8 mouse cellular contexts compared by ENCODE assay signal in genomic region chr11:102338561-102338960, GRCm38 (mm10). TPM values are rescaled to one million over a fixed set of nuclear protein-coding genes. Genes with fewer than 3 reads are reported as not detected.
DNase-seq lines count a peak whose midpoint lies in the region; ATAC-seq lines count a peak whose summit lies in the region.
"Had no signal": no experiment of that assay in that cellular context is flagged by ENCODE, and none has a peak within 500 bp of the region (broad histone marks: within the 10 kb centered on the region; RNA-seq: fewer than 3 reads in every experiment).

No protein-coding gene starts in this region.

- peaks cover 6% of the 10 kb centered on the region; the same call in 1 of the 2 replicates for H3K4me1 ChIP-seq in neural tube, embryonic 15.5 days
- H3K4me1 ChIP-seq in brown adipose tissue, adult 24 weeks (ENCODE audit: control insufficient read depth, insufficient read depth, insufficient read length, low read length), result peaks cover 12% of the 10 kb centered on the region
- H3K4me1 ChIP-seq: limb, embryonic 12.5 days had no signal

- no peaks in the 10 kb centered on the region for H3K9me3 ChIP-seq in neural tube, embryonic 15.5 days (replicated peaks)
- H3K9me3 ChIP-seq: limb, embryonic 12.5 days had no signal

- no peak overlapping the region for H3K4me3 ChIP-seq in neural tube, embryonic 15.5 days (replicated peaks)
- no peak overlapping the region for H3K4me3 ChIP-seq in brown adipose tissue, adult 24 weeks (ENCODE audit: insufficient read depth, low read depth, low read length)
- H3K4me3 ChIP-seq: limb, embryonic 12.5 days had no signal

- H3K36me3 ChIP-seq in neural tube, embryonic 15.5 days, result no peaks in the 10 kb centered on the region
- H3K36me3 ChIP-seq: limb, embryonic 12.5 days had no signal

- WGBS in neural tube, embryonic 15.5 days, result 24% methylated on average over 3 of the region's 3 CpGs

- ATAC-seq in neural tube, embryonic 15.5 days (ENCODE audit: low FRiP score), result no peak

- H3K27ac ChIP-seq in neural tube, embryonic 15.5 days (replicated peaks), result 0 out of 2 replicates have a peak overlapping the region, but pooled peaks have one; percentile 28
- peak overlapping the region; percentile 95 for H3K27ac ChIP-seq in brown adipose tissue, adult 24 weeks (replicated peaks; ENCODE audit: low read depth, low read length)
- H3K27ac ChIP-seq: limb, embryonic 12.5 days had no signal

- intact Hi-C loops in gastrocnemius, postnatal 36 days (cut with DNase I), result no loop called here

- no peak overlapping the region for H3K4me2 ChIP-seq in neural tube, embryonic 15.5 days
- H3K4me2 ChIP-seq: limb, embryonic 12.5 days had no signal

- DNase-seq in neural tube, embryonic 10.5 days (ENCODE audit: extremely low spot score, low spot score), result no peak
- peak; percentile 39 to 65 for DNase-seq in gastrocnemius, postnatal 36 days
- DNase-seq in kidney, postnatal 36 days, result peak; percentile 93 to 95
- peak; percentile 46 for DNase-seq in ovary, postnatal 14 days (ENCODE audit: low spot score)
- DNase-seq in yolk sac, embryonic 10.5 days (ENCODE audit: low spot score), result no peak

- no peak overlapping the region for H3K9ac ChIP-seq in neural tube, embryonic 15.5 days (replicated peaks)
- H3K9ac ChIP-seq: limb, embryonic 12.5 days had no signal

- no peaks in the 10 kb centered on the region for H3K27me3 ChIP-seq in neural tube, embryonic 15.5 days (replicated peaks)
- H3K27me3 ChIP-seq: limb, embryonic 12.5 days had no signal

RNA-seq across cellular contexts. Expression of gene Ubtf, which starts 19.0 kb away (rescaled TPM):
- polyA plus RNA-seq in neural tube, embryonic 15.5 days (2015; fragmentation: Nextera tagmentation; extraction: Ambion mirVana), result 68.9 and 79.5 TPM in 2 replicates
- polyA plus RNA-seq in brown adipose tissue, adult 24 weeks (2012; ENCODE audit: insufficient read depth, insufficient read length, missing spikeins), result 41.7 and 47.6 TPM in 2 replicates
- 10 to 100 TPM; 29.1 to 37.7 TPM for total RNA-seq in gastrocnemius, postnatal 36 days (2021)

RNA-seq across cellular contexts. Expression of gene Slc4a1, which starts 27.4 kb away (rescaled TPM):
- 2.5 and 3.5 TPM in 2 replicates for polyA plus RNA-seq in neural tube, embryonic 15.5 days (2015; fragmentation: Nextera tagmentation; extraction: Ambion mirVana)
- 1.2 TPM in 1 of 2 replicates, not detected in the other for polyA plus RNA-seq in brown adipose tissue, adult 24 weeks (2012; ENCODE audit: insufficient read depth, insufficient read length, missing spikeins)
- total RNA-seq in gastrocnemius, postnatal 36 days (2021), result under 1 TPM in 1 of 2 experiments, not detected in 1; 0.31 TPM

RNA-seq across cellular contexts. Expression of gene Atxn7l3, which starts 42.1 kb away (rescaled TPM):
- 27.2 and 28.1 TPM in 2 replicates for polyA plus RNA-seq in neural tube, embryonic 15.5 days (2015; fragmentation: Nextera tagmentation; extraction: Ambion mirVana)
- polyA plus RNA-seq in brown adipose tissue, adult 24 weeks (2012; ENCODE audit: insufficient read depth, insufficient read length, missing spikeins), result 11.6 and 13.1 TPM in 2 replicates
- 10 to 100 TPM; 11.4 to 11.9 TPM for total RNA-seq in gastrocnemius, postnatal 36 days (2021)

RNA-seq across cellular contexts. Expression of gene Tmub2, which starts 53.8 kb away (rescaled TPM):
- 79.8 and 83.7 TPM in 2 replicates for polyA plus RNA-seq in neural tube, embryonic 15.5 days (2015; fragmentation: Nextera tagmentation; extraction: Ambion mirVana)
- 20.5 and 24.2 TPM in 2 replicates for polyA plus RNA-seq in brown adipose tissue, adult 24 weeks (2012; ENCODE audit: insufficient read depth, insufficient read length, missing spikeins)
- 10 to 100 TPM; 12.7 to 13.5 TPM for total RNA-seq in gastrocnemius, postnatal 36 days (2021)

RNA-seq across cellular contexts. Expression of gene Rundc3a, which starts 54.6 kb away (rescaled TPM):
- 111 and 138 TPM in 2 replicates for polyA plus RNA-seq in neural tube, embryonic 15.5 days (2015; fragmentation: Nextera tagmentation; extraction: Ambion mirVana)
- polyA plus RNA-seq in brown adipose tissue, adult 24 weeks (2012; ENCODE audit: insufficient read depth, insufficient read length, missing spikeins), result not detected in 2 replicates
- total RNA-seq in gastrocnemius, postnatal 36 days (2021), result not detected

Comparison
In these comparisons a context has a peak if more than half of its experiments do, and no peak if none do; other contexts are left out.
1. DNase-seq: peak in gastrocnemius, postnatal 36 days (2 of 2), kidney, postnatal 36 days (2 of 2) and ovary, postnatal 14 days (single experiment); none in neural tube, embryonic 10.5 days (single experiment) and yolk sac, embryonic 10.5 days (single experiment).